Mouse (Mus musculus): Measurements from ENCODE around the gene Smco4.

The Smco4 gene

DNA sequence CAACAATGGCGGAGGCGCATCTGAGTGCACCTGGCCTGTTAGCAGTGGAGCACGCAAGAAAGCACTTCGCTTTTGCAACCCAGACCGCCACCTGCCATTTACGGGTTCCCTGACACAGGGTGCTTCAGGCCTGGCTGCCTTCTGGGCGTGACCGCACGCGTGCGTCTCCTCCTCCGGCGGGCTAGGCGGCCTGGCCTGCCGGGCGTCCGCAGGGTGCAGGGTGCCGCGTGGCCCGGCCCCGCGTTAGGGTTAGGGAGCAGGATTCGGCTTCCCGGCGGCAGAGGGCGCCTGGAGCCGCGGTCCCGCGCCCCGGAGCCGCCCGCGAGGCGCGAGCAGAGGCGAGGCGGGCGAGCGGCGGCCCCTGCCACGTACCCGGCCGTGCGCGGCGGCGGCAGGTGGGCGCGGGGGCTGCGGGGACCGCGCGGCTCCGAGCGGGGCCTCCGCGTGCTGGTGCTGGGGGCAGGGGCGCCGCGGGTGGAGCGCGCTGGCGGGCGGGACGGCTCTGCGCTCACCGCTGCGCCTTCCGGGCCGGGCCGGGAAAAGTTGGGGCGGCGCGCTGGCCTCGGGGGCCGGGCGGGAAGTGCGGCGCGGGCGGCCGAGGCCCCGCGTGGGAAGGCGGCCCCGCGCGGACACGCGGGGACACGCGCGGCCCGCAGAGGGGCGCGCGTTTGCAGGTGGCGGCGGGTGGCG, at the start of gene Smco4:
Smco4 (plus strand) TSS at position 198 of the 690 bp plus-strand sequence.
- TF ChIP-seq GATA4 (IDR thresholded peaks at IDR 0.05; ENCODE audit: insufficient replicate concordance, low read length) = no peak

DNA sequence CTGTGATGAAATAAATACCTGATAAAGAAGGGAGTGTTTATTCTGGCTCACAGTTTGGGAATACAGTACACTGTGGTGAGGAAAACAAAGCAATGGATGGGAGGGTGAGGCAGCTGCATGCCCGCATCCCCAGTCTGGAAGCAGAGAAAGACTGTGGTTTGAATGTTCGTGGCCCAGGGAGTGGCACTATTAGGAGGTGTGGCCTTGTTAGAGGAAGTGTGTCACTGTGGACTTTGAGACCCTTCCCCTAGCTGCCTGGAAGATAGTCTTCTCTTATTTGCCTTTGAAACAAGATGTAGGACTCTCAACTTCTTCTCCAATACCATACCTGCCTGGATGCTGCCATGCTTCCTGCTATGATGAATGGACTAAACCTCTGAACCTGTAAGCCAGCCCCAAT, 45.8 kb upstream of the Smco4 start:
- no peak for TF ChIP-seq GATA4 (IDR thresholded peaks at IDR 0.05; ENCODE audit: insufficient replicate concordance, low read length)

DNA sequence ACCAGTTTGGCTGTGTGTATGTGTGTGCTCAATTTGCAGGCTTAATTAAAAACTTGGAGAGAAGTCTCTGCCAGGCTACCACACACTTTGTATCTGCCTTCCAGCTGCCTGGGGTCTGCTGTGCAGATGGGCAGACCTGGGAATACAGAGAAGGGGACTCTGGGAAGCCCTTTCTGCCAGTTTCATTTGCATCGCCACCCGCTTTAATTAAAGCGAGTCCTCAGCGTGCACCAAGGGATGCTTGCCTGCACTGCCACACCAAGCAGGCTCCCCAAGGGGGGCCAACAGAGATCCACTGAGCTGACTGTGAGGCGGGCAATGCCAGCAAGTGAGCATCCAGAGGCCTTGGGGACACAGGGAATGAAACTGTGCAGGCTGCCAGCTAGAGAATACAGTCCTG, 42.3 kb upstream of the Smco4 start:
- no peak for TF ChIP-seq GATA4 (IDR thresholded peaks at IDR 0.05; ENCODE audit: insufficient replicate concordance, low read length)

DNA sequence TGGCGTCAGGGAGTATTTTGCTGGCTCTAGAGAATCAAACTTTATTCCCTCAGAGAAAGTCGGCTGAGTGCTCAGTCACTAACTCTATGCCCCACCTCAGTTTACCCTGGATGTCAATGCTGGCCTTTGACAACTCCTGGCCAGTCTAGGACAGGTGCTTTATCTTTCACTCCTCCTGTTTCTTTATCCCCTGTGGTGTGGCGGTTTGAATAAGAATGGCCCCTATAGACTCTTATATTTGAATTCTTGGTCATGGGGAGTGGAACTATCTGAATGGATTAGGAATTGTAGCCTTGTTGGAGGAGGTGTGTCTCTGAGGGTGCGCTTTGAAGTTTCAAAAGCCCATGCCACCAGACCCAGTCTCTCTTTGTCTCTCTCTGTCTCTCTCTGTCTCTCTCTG, 21.0 kb upstream of the Smco4 start:
- TF ChIP-seq GATA4 (IDR thresholded peaks at IDR 0.05; ENCODE audit: insufficient replicate concordance, low read length) = no peak

DNA sequence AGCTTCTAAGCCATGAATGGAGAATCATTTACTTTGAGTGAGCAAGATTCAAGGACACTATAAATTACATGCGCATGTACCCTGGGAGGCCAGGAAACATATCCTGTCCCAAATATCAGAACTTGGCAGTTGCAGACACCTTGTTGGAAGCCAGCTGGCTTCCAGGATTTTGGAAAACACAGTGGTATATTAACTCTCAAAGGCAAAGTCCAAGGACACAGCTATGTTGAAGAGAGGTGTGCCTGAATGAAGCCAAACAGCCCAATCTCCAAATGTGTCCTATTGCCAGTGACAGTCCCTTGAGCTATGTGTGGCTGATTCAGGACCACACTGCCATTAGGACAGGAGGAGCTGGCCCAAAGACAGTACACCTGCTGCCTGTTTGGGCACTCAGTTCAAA, 20.0 kb upstream of the Smco4 start:
- no peak for TF ChIP-seq GATA4 (IDR thresholded peaks at IDR 0.05; ENCODE audit: insufficient replicate concordance, low read length)

DNA sequence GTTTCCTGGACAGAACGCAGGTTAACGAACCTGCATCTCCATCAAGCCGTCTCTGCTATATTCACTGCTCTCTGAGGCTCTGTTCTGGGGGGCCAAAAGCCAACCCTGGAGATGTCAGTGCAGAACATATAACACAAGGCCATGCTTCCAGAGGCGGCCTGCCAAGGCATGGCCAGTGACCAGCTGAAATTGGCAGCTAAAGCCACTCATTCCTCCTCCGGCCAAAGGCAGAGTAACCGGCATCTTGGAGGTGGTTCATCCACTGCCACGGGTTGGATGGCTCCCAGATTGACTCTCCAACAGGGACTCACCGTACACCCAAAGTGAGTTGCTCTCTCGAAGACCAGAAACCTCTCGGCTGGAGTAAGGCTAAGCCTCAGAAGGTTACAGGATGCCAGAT, 15.7 kb upstream of the Smco4 start:
- no peak for TF ChIP-seq GATA4 (IDR thresholded peaks at IDR 0.05; ENCODE audit: insufficient replicate concordance, low read length)

DNA sequence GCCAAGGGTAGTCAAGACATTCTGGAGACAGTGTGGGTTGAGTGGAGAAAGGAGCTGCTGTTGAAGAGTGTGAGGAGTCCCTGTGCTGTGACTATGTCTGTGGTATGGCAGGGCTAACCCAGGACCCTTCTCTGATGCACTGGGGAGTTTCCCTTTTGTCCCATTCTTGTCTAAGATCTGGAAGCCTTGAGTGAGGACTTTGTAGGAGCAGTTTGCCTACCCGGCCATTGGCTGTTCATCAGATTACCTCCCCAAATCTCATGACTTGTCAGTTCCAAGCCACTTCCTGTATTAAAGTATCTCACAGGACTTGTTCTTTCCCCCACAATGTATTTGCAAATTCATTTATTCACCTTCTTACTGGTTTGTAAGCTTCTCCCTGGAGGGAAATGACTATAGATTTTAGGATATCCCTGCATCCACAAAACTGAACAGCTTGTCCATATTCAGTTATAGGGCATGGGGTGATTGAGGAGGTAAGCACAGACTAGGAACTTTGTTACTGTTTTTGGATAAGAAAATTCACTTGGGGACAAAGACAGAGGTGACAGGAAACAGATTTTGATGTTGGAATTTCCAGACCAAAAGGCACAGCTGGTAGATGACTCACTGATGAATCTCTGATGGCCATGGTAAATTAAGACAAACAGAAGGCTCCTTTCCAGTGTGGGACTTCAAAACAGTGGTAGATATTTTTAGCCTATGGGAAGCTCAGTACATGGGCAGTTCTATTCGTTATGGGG, 5.4 kb upstream of the Smco4 start:
- TF ChIP-seq GATA4 (IDR thresholded peaks at IDR 0.05; ENCODE audit: insufficient replicate concordance, low read length) = no peak

DNA sequence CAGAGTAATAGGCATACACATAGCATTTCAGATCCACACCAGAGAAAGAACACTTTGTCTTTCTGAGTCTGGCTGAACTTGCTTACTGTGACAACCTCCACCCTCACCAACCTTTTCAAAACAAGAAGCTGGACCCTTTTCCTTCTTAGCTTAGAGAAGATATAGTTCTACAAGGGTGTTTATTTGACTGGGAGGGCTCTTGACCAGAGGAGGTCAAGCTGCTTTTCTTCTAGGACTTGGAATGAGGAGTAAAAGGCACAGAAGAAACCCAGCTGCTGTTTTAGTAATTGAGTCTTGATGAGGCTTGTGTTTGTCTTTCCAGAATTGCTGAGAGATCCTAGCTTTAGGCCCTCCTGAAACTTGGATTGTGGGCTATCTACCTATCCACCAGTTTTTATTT, 3.9 kb upstream of the Smco4 start:
- TF ChIP-seq GATA4 (IDR thresholded peaks at IDR 0.05; ENCODE audit: insufficient replicate concordance, low read length) = no peak

DNA sequence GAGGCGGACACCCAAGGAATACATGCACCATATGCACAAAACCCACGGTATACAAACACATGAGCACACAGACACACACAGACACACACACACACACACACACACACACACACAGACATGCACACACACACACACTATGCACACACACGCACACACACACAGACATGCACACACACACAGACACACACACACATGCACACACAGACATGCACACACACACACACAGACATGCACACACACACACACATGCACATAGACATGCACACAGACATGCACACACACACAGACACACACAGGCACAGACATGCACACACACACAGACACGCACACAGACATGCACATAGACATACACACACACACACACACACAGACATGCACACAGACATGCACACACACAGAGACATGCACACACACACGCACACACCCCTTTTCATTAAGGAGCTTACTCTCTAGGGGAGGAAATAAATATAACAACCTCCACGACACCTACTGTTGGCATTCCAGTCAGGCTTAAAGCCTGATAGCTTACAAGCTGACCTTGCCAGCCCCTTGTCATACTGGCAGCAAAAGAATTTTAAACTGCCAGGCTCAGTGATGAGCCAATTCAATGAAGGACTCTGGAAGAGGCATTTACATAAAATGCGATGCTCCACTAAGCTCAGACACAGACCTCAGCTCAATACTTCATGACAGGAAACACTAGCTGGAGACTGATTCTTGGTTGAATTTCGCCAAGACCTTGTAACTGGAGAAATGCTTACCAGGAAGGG, 2.7 kb upstream of the Smco4 start:
- TF ChIP-seq GATA4 (IDR thresholded peaks at IDR 0.05; ENCODE audit: insufficient replicate concordance, low read length) = no peak

DNA sequence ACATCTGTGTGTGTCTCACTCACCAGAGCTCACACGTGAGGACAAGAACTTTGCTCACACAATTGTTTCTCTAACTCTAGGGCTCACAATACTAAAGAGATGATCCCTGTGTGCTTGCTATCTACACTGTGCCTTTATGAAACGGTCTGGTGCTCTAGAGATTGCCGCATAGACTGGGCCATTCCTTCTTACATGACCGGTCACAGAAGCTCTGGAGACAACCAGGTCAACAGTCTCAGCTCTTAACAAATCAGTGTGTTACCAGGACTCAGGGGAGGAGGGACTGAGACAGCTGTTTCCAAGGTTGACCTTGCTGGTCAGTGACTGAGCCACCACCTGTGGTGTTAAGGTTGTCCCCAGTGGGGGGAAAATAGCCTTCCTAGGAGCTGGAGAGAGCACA, 1.5 kb upstream of the Smco4 start:
- no peak for TF ChIP-seq GATA4 (IDR thresholded peaks at IDR 0.05; ENCODE audit: insufficient replicate concordance, low read length)

DNA sequence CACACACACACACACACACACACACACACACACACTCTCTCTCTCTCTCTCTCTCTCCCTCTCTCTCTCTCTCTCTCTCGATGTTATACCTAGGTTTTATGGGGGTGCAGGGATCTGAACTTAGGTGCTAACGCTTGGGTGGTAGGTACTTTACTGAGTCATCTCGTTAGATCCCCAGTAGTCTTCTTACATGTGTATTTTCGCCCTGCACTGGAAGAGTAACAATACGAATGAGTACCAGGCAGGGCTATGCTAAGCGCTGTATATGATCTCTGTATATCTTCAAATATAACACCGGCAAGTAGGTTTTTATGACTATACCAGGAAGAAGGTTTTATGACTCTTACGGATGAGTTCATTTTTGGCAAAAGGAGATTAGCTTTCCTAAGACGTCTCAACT, 831 bp upstream of the Smco4 start:
- TF ChIP-seq GATA4 (IDR thresholded peaks at IDR 0.05; ENCODE audit: insufficient replicate concordance, low read length) = no peak

DNA sequence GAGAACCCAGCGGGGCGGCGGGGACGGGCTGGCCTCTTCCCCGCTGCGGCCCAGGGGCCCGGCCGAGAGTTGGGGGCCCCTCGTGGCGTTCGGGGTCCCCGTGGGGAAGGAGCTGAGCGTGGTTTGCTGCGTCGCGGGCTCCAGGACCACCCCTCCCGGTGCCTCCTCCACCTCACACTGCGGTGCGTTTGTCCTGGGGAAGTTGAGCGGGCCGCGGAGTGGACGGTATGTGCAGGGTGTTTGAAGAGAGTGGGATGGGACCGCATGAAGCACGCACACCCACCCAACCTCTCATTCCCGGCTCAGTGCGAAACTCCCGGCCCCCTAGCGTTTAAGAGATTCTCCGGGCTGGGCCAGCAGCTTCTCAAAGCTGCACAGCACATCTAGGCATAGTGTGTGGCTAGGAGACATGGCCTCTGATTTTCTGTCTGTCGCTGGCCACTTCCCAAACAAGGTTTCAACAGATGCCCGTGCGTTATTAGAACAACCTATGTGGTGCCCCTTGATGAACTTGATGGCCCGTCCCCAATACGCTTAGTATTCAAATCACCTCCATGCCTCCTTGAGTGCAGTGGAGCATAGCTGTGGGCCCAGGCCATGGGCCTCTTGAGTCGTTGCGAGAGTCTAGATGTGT, 810 bp downstream of the Smco4 start:
- no peak for TF ChIP-seq GATA4 (IDR thresholded peaks at IDR 0.05; ENCODE audit: insufficient replicate concordance, low read length)

DNA sequence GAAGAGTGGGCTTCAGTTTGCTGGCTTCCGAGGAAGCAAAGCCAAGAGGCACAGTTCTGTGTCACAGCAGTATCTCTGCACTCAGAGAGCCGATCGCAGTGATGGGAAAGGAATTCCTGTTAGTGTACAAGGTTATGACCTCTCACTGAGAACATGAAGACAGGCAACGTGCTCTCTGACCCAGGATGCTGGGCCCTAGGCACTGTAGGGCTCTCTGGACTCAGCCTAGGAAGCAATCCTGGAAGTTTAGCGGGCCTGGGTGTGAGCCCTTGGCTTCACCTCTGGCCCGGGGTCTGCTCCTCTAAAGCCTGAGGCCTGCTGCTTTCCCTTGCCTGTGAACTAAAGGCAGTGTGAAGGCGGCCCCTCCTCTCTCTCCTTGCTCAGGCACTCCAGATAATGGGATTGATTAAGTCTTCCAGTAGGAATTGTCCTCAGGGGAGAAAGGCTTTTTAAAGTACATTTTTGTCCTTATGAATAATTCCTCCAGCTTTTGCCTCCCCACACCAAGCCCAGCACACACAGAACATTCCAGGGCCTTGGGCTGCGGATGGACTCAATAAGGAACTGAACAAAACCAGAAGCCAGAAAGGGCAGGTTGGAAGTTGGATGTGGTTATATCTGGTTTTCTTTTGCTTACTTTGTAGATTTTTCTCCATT, 2.8 kb downstream of the Smco4 start:
- TF ChIP-seq GATA4 (IDR thresholded peaks at IDR 0.05; ENCODE audit: insufficient replicate concordance, low read length) = no peak

DNA sequence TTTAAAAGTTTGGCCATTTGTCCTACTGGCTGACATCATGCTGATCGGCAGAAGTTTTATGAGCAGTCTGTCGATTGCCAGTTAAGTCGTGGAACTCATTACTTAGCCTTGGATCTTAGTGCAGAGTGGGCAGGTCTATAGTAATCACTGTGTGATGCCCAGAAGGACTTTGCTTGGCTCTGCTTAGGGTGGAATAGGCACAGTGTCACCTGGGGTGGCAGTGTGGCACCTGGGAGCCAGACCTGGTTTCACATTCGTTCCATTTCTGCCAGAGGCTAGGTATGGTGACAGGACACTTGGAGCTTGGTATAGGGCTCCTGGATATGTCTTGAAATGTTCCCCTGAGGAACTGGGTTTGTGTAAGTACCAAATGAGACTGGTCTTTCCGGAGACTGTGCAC, 6.8 kb downstream of the Smco4 start:
- TF ChIP-seq GATA4 (IDR thresholded peaks at IDR 0.05; ENCODE audit: insufficient replicate concordance, low read length) = no peak
